Mouse (Mus musculus): Measurements from ENCODE around the gene Dner.
"Not testable (repeated sequence)": the region's sequence is repeated elsewhere in the genome, so short reads cannot be mapped to it uniquely, and the experiment has no call there.

The Dner gene

GRCm38 (mm10) chr1:84399671-84400070 lies 296.4 kb downstream of the Dner start:
- no peak for DNase-seq (ENCODE audit: low spot score in 2 of 2)

GRCm38 (mm10) chr1:84399118-84399517 lies 296.9 kb downstream of the Dner start:
- DNase-seq (ENCODE audit: low spot score in 2 of 2): no peak

- no peak for DNase-seq (ENCODE audit: low spot score in 2 of 2)
These were observed 299.2 kb downstream of the Dner start for GRCm38 (mm10) chr1:84396787-84397186.

GRCm38 (mm10) chr1:84395928-84396327 lies 300.1 kb downstream of the Dner start:
- DNase-seq (ENCODE audit: low spot score in 2 of 2): no peak

GRCm38 (mm10) chr1:84390961-84391360 lies 305.1 kb downstream of the Dner start:
- no peak for DNase-seq (ENCODE audit: low spot score in 2 of 2)

GRCm38 (mm10) chr1:84387616-84388015 lies 308.4 kb downstream of the Dner start:
- no peak for DNase-seq (ENCODE audit: low spot score in 2 of 2)

- no peak for DNase-seq (ENCODE audit: low spot score in 2 of 2)
These were observed 309.4 kb downstream of the Dner start for GRCm38 (mm10) chr1:84386481-84387146.

GRCm38 (mm10) chr1:84382709-84383108 lies 313.3 kb downstream of the Dner start:
- DNase-seq (ENCODE audit: low spot score in 2 of 2): no peak

GRCm38 (mm10) chr1:84382064-84382463 lies 314.0 kb downstream of the Dner start:
- DNase-seq (ENCODE audit: low spot score in 2 of 2): no peak

- DNase-seq (ENCODE audit: low spot score in 2 of 2): no peak
These were observed 315.1 kb downstream of the Dner start for GRCm38 (mm10) chr1:84380895-84381294.

GRCm38 (mm10) chr1:84367733-84368132 lies 328.3 kb downstream of the Dner start:
- DNase-seq (ENCODE audit: low spot score in 2 of 2): no peak

GRCm38 (mm10) chr1:84366553-84366952 lies 329.5 kb downstream of the Dner start:
- DNase-seq (ENCODE audit: low spot score in 2 of 2): no peak

- DNase-seq (ENCODE audit: low spot score in 2 of 2): no peak
These were observed 332.1 kb downstream of the Dner start, which contains the start of gene Pid1 for GRCm38 (mm10) chr1:84363967-84364366. Gene Pid1 (minus strand): TSS chr1:84364180.

- DNase-seq (ENCODE audit: low spot score in 2 of 2): no peak
These were observed 333.1 kb downstream of the Dner start for GRCm38 (mm10) chr1:84362709-84363617.

GRCm38 (mm10) chr1:84362209-84362608 lies 333.8 kb downstream of the Dner start:
- no peak for DNase-seq (ENCODE audit: low spot score in 2 of 2)

GRCm38 (mm10) chr1:84361389-84361788 lies 334.6 kb downstream of the Dner start:
- DNase-seq (ENCODE audit: low spot score in 2 of 2): no peak

GRCm38 (mm10) chr1:84359611-84360500 lies 336.2 kb downstream of the Dner start:
- DNase-seq (ENCODE audit: low spot score in 2 of 2): no peak

- no peak for DNase-seq (ENCODE audit: low spot score in 2 of 2)
These were observed 338.8 kb downstream of the Dner start for GRCm38 (mm10) chr1:84357216-84357615.

- DNase-seq (ENCODE audit: low spot score in 2 of 2): no peak
These were observed 345.8 kb downstream of the Dner start for GRCm38 (mm10) chr1:84350262-84350661.

GRCm38 (mm10) chr1:84347796-84348476 lies 348.1 kb downstream of the Dner start:
- no peak for DNase-seq (ENCODE audit: low spot score in 2 of 2)

GRCm38 (mm10) chr1:84332797-84333196 lies 363.2 kb downstream of the Dner start:
- DNase-seq (ENCODE audit: low spot score in 2 of 2): not testable (repeated sequence)
